Mouse (Mus musculus) testis, adult 2 months (tissue): ENCODE measurements at regions not wholly inside any gene's neighbourhood (a gene's known extent, or its start where the extent isn't known, plus 50 kb on each side); places are given as distances from the start of the nearest gene placed in this dataset.

Experiments
- H3K27ac ChIP-seq: fragments of 200-500 bp; 2 replicates; pipeline ENCODE4 v1.5.1; 2012; ENCODE audit warnings: low read depth, low read length; ENCODE audit not compliant: control insufficient read depth, insufficient read depth
- H3K27me3 ChIP-seq: fragments of 200-500 bp; 2 replicates; pipeline ENCODE4 v1.6.1; 2012; ENCODE audit warnings: mild to moderate bottlenecking, low read length, moderate library complexity; ENCODE audit not compliant: control insufficient read depth, insufficient read depth
- H3K36me3 ChIP-seq: fragments of 200-500 bp; 2 replicates; pipeline ENCODE4 v1.6.1; 2012; ENCODE audit warnings: mild to moderate bottlenecking, low read length; ENCODE audit not compliant: control insufficient read depth, insufficient read depth
- H3K4me1 ChIP-seq: fragments of 200-500 bp; 2 replicates; pipeline ENCODE4 v1.6.1; 2012; ENCODE audit warnings: low read length; ENCODE audit not compliant: control insufficient read depth, insufficient read depth
- H3K4me3 ChIP-seq: fragments of 200-500 bp; 2 replicates; pipeline ENCODE4 v1.5.1; 2012; ENCODE audit warnings: low read depth, mild to moderate bottlenecking, low read length, moderate library complexity, mixed read lengths; ENCODE audit not compliant: control insufficient read depth
- CTCF ChIP-seq: fragments of 200-500 bp; IDR thresholded peaks from 2 replicates; pipeline ENCODE4 v1.5.1; 2012; ENCODE audit warnings: low read depth, mild to moderate bottlenecking, inconsistent platforms, low read length, moderate library complexity; ENCODE audit not compliant: control insufficient read depth, insufficient read depth, insufficient replicate concordance
- POLR2A ChIP-seq: fragments of 200-500 bp; IDR thresholded peaks from 2 replicates; pipeline ENCODE4 v1.6.1; 2012; ENCODE audit warnings: low read depth, mild to moderate bottlenecking, inconsistent platforms, low read length, moderate library complexity; ENCODE audit not compliant: control insufficient read depth

DNA sequence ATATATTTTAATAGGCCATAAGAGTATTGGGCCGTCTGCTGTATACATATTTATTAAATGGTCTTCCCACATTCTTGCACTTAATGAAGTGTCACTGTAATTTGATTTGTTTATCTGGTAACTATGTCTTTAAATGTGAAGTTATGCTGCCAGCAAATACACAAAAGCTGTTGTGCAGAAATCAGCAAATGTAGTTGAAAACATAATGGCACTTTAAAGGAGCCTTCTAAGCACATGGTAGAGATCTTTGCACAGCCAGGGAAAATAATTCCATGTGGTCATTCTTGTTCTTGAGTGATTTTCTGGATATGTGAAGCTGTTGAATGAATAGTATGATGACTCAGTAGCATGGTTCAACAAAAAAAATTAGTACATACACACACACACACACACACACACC is 164.4 kb upstream of the Meox2 start:
- TF ChIP-seq CTCF (no peak), POLR2A (no peak)
- H3K27me3 ChIP-seq = no peaks in the 10 kb centered on the region
- H3K36me3 ChIP-seq = no peaks in the 10 kb centered on the region
- H3K4me3 ChIP-seq = no peak overlapping the region
- no peaks in the 10 kb centered on the region for H3K4me1 ChIP-seq
- H3K27ac ChIP-seq = no peak overlapping the region

DNA sequence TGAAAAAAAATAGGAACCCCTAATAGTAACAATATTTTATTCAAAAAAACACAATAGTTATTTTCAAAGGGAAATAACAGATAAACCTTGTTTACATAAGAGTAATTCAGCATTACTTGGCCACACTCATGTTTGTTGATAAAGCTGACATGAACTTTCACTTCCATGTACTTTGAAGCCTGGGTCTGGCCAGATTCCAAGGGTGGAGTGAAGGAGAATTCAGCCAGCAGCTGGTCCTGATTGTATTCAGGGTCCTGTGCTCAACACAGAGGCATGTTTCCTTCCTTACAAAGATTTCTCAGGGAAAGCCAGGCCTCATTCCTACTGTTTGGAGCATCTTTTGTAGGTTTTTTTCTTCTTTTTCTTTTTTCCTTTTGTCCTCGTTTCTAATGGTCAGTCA is 162.4 kb upstream of the Meox2 start:
- H3K27ac ChIP-seq = no peak overlapping the region
- no peaks in the 10 kb centered on the region for H3K27me3 ChIP-seq
- TF ChIP-seq POLR2A (no peak), CTCF (no peak)
- no peak overlapping the region for H3K4me3 ChIP-seq
- no peaks in the 10 kb centered on the region for H3K4me1 ChIP-seq
- H3K36me3 ChIP-seq = no peaks in the 10 kb centered on the region

DNA sequence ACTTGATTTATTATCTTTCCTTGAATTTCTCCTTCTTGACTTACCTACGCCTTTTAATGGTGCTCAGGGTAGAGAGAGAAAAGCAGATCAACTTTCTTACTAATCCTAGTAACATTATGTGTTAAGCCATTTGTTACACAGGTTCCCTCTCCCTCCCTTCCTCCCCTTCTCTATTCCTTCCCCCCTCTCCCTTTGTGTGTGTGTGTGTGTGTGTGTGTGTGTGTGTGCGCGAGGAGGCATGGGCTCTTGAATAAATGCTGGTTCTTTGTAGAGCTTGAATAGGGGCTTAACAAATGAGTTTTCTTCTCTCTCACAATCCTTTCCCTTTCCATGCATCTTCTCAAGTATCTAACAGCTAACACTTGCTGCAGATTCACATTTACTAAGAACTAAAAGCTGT is 160.4 kb upstream of the Meox2 start:
- TF ChIP-seq POLR2A (no peak), CTCF (no peak)
- H3K27ac ChIP-seq = no peak overlapping the region
- H3K36me3 ChIP-seq = no peaks in the 10 kb centered on the region
- H3K4me1 ChIP-seq = no peaks in the 10 kb centered on the region
- H3K27me3 ChIP-seq = no peaks in the 10 kb centered on the region
- H3K4me3 ChIP-seq = no peak overlapping the region

DNA sequence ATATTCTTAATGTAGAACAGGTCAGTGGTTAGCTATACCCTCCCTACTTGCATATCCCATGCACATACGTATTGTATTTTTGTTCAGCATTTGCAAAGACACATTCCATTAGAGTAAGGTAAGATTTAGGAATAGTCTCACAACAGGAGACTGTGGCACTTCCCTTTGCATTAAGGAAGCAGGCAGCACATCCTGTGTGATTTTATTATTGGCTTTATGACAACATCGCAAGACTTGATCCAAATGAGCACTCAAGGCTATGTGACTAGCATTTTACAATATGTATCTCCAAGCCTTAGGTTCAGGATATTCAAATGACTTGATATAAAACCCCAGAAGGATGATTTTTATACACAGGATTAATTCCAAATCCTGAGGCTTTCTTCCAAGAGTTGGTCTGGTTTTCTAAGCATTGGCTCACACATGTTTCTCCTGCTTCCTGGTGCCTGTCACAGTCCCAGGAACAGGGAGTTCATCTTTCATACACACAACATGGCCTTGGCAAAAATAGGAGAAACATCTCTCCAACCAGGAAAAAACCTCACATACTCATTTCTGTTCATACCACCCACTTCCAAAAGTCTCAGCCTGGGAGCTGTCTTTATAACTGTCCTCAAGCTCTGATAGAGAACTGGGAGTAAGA is 159.1 kb upstream of the Meox2 start:
- Histone ChIP-seq H3K4me3 (no peak overlapping the region), H3K36me3 (no peaks in the 10 kb centered on the region)
- TF ChIP-seq CTCF (no peak), POLR2A (no peak)

DNA sequence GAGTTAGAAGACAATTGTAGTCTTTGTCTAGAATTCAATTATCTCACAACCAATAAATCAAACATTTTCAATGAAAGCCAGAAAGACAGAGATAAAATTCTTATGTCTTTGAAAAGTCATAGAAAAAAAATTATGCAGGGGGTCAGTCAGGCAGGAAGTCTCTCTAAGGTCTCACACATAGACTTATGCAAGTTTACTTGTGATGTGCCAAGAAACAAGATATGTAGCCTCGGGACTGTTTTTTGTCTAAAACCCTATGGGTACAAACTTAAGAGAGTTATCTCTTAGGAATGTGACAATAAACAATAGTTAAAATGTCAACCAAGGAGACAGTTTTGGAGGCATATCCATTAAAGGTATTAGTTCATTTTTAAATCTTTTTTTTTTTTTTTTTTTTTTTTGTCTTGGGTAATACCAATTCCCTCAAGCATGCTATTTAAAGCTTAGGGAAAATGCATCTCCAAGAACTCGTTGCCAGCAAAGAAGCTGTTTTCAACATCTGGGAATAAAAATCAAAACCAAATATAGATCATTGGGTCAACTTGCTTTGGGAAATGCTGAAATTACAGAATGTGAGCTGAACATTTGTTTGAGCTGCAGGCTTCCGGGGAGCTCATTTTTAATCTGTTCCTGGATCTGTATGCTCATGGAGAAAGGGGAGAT is 133.8 kb upstream of the Meox2 start:
- H3K27me3 ChIP-seq = no peaks in the 10 kb centered on the region
- no peaks in the 10 kb centered on the region for H3K36me3 ChIP-seq
- no peaks in the 10 kb centered on the region for H3K4me1 ChIP-seq
- H3K27ac ChIP-seq = no peak overlapping the region
- TF ChIP-seq POLR2A = no peak
- no peak for TF ChIP-seq CTCF
- H3K4me3 ChIP-seq = no peak overlapping the region

More for the DNA sequence above, 159.1 kb upstream of the Meox2 start:
- Histone ChIP-seq H3K27ac (no peak overlapping the region), H3K27me3 (no peaks in the 10 kb centered on the region), H3K4me1 (no peaks in the 10 kb centered on the region)

DNA sequence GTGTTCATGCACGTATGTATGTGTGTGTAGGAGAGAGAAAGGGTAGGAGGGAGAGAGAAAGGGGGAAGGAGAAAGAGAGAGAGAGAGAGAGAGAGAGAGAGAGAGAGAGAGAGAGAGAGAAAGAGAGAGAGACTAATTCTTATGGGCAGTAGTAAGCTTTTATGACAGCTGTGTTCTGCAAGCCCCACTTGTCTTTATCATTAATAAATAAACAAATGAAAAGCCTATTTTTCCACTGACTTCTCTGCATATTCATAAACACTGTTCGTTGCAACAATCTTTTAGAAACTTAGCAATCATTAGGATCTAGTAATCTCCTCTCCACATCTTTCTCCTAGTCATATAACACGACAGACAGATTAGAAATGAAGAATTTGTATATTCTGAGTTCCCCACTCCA is 131.2 kb upstream of the Meox2 start:
- H3K4me1 ChIP-seq = no peaks in the 10 kb centered on the region
- no peaks in the 10 kb centered on the region for H3K27me3 ChIP-seq
- H3K4me3 ChIP-seq = no peak overlapping the region
- no peak overlapping the region for H3K27ac ChIP-seq
- TF ChIP-seq POLR2A (no peak), CTCF (no peak)
- H3K36me3 ChIP-seq = no peaks in the 10 kb centered on the region

DNA sequence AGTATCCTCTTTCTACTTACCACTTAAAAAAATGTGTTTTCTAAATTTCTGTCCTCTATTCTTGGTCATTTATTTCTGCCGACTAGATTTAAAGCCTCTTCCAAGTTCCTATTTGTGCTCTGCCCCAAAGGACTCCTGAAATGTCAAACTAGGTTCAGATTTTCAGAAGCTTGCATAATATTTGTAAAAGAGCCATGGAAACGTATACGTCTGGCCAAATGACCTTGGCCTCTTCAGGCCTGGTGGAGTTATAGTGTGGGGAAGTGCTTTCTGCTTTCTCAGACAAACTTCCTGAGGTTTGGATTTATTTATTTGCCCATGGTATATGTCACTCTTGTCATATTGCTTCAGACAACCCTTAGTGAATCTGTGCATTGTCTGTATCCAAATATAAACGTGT is 117.2 kb upstream of the Meox2 start:
- no peak overlapping the region for H3K27ac ChIP-seq
- H3K27me3 ChIP-seq = no peaks in the 10 kb centered on the region
- no peak overlapping the region for H3K4me3 ChIP-seq
- no peaks in the 10 kb centered on the region for H3K36me3 ChIP-seq
- TF ChIP-seq CTCF = no peak
- TF ChIP-seq POLR2A = no peak
- no peaks in the 10 kb centered on the region for H3K4me1 ChIP-seq
